Mouse (Mus musculus) kidney, postnatal 0 days (tissue): ENCODE results near the gene Bcor. TPM values are rescaled to one million over a fixed set of nuclear protein-coding genes. Genes with fewer than 3 reads are reported as not detected.

Experiments used
- ATAC-seq: fragments of 200-750 bp; cut with Nextera tagmentation; replicated peaks from 2 replicates; pipeline ENCODE4 v1.8.0; 2017; ENCODE audit warnings: low read depth, moderate number of reproducible peaks, moderate TSS enrichment, moderate library complexity; ENCODE audit not compliant: low FRiP score
- DNase-seq: peaks from one replicate; pipeline ENCODE4 v3.0.0-alpha.2; 2016; ENCODE audit warnings: low spot score
- H3K27ac ChIP-seq: fragments of 300-500 bp; sonication (generic); 2 replicates; pipeline ENCODE4 v1.5.1; 2014; ENCODE audit warnings: mild to moderate bottlenecking
- H3K27me3 ChIP-seq: fragments of 300-500 bp; sonication (generic); 2 replicates; pipeline ENCODE4 v1.6.1; 2014; ENCODE audit warnings: low read length, mixed read lengths; ENCODE audit not compliant: insufficient read depth
- H3K36me3 ChIP-seq: fragments of 300-500 bp; sonication (generic); 2 replicates; pipeline ENCODE4 v1.6.1; 2014; ENCODE audit warnings: low read length, mixed read lengths; ENCODE audit not compliant: insufficient read depth
- H3K4me1 ChIP-seq: fragments of 300-500 bp; sonication (generic); replicated peaks from 2 replicates; pipeline ENCODE4 v1.6.1; 2014; ENCODE audit warnings: antibody characterized with exemption, low read length, mixed read lengths; ENCODE audit not compliant: insufficient read depth
- H3K4me2 ChIP-seq: fragments of 300-500 bp; sonication (generic); 2 replicates; pipeline ENCODE4 v1.6.1; 2014; ENCODE audit warnings: mild to moderate bottlenecking, low read length, moderate library complexity, mixed read lengths
- H3K4me3 ChIP-seq: fragments of 300-500 bp; sonication (generic); replicated peaks from 2 replicates; pipeline ENCODE4 v1.5.1; 2014; ENCODE audit warnings: low read depth, low read length
- H3K9ac ChIP-seq: fragments of 300-500 bp; sonication (generic); 2 replicates; pipeline ENCODE4 v1.6.1; 2014; ENCODE audit warnings: low read depth, low read length
- H3K9me3 ChIP-seq: fragments of 300-500 bp; sonication (generic); replicated peaks from 2 replicates; pipeline ENCODE4 v1.6.1; 2016; ENCODE audit warnings: low read length, inconsistent platforms, mixed read lengths
- CTCF ChIP-seq: IDR thresholded peaks from 2 replicates; pipeline ENCODE4 v1.5.1; 2016; ENCODE audit warnings: antibody characterized with exemption, low read depth, mild to moderate bottlenecking, moderate library complexity
- WGBS: fragments of 180-500 bp; shearing (Covaris S2); extraction: QIAGEN DNeasy Blood & Tissue Kit; methylation state at CpG from one replicate; pipeline ENCODE4 v1.1.7; 2014; 5-methylcytosine and 5-hydroxymethylcytosine counted together
- polyA plus RNA-seq: library from polyadenylated mRNA; unstranded; fragments of >200 nt; fragmentation: Nextera tagmentation; extraction: Ambion mirVana; gene quantifications from 2 replicates; pipeline ENCODE4 v1.2.1, GENCODE M21; 2015

Gene Bcor
- polyA plus RNA-seq, 1 experiment from 2014 or later: 12.8 TPM

DNA sequence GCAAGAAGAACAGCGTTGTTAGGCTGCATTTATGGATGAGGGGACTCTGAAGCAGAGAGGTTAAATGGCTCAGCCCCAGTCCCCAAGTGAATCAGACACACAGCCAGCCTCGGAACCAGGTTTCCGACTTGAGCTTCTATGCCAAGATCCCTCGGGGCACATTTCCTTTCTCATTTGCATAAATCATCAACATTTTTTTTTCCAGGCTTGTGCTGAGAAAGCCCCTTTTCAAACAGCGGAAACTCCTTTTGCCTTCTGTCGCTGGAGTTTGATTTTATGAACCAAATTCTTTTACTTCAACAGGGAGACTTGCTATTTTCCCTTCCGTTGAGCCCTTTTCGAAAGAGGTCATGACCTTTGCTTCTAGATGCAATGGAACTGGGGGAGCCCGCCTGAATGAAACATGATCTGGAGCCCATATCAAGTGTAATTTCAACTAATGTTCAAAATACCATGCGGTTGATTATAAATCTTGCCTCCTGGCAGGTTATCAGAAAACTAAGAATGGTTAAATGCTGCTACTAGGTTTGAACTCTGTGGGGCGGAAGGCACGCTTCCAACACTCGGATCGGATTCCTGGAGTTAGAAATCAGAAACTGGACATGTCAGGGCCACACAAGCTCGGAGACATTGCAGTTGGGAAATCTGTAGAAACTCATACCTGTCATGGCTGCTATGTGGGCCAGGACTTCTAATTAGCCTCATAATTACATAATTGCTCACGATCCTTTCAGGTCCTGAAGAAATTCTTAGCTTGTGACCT is 15.2 kb upstream of the Bcor start:
- 39% methylated on average over 16 of the region's 16 CpGs for WGBS
- no peaks in the 10 kb centered on the region for H3K4me1 ChIP-seq
- no peaks in the 10 kb centered on the region for H3K9me3 ChIP-seq
- no peak for TF ChIP-seq CTCF
- H3K4me2 ChIP-seq: no peak overlapping the region
- no peaks in the 10 kb centered on the region for H3K27me3 ChIP-seq
- H3K27ac ChIP-seq: 0 out of 2 replicates have a peak overlapping the region, but pooled peaks have one; percentile 25
- no peak overlapping the region for H3K4me3 ChIP-seq
- ATAC-seq (no peak), DNase-seq (peak; percentile 60)
- H3K36me3 ChIP-seq: no peaks in the 10 kb centered on the region
- no peak overlapping the region for H3K9ac ChIP-seq

DNA sequence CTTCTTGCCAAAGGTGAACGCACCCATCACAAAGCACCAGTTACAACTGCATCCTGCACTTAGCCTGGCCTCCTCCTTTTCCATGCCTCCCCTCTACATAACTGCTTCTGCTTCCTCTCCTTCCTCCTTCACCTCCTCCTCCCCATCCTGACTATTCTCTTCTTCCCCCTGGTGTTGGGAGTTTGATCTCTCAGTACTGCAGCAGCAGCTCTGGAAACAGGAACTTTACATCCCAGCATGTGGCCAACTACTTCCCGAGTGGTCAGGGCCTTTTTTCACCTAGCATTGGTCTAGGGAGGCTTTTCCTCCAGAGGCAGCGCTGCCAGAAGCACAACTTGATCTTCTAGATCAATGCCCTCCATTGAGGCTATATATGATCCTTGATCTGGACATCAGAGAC is 10.0 kb upstream of the Bcor start:
- no peak for ATAC-seq
- Histone ChIP-seq H3K36me3 (no peaks in the 10 kb centered on the region), H3K9ac (no peak overlapping the region), H3K27ac (no peak overlapping the region), H3K9me3 (no peaks in the 10 kb centered on the region), H3K4me1 (no peaks in the 10 kb centered on the region), H3K4me2 (no peak overlapping the region), H3K27me3 (no peaks in the 10 kb centered on the region), H3K4me3 (no peak overlapping the region)
- TF ChIP-seq CTCF: no peak
- 41% methylated on average over 3 of the region's 3 CpGs for WGBS
- no peak for DNase-seq

DNA sequence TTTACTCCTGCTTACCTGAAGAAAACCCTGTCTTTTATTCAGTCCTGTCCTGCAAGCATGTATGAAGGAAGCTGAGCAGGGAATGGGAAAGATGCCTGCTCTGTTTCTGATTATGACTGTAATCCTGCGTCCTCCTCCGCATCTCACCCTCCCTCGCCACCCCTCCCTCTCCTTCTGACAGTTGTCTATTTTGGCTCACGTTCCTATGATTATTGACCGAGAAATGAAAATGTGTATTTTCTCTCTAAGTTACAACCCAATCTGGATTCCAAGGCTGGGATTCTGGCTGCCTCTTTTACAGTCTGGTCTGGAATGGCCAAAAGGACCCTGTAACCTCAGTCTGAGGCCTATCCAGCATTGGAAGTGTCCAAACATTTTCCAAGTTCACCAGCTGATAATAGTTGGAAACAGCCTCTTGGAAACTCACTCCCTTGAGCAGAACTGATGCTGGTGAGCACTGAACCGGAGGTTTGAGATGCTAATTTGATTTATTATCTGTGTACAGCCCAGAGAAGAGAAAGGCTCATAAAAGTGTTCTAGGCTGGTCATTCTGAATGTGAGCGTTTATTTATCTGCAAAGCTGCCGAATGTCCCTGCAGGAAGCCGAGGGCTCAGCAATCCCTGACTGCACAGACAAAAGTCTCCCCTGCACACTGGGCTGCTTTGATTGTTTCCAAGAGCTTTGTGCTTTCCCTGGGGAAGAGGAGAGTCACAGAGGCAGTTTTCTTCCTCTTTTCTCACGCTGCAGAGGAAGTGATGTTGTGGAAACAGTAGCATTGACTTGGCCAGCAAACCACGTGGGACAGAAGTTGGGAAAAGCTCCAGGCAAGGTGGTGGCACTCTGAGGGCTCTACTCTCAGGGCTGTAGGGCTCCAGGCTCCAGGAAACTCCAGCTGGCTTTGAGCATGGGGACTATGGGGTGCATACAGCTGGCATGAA is 4.7 kb upstream of the Bcor start:
- no peak overlapping the region for H3K9ac ChIP-seq
- H3K9me3 ChIP-seq: no peaks in the 10 kb centered on the region
- H3K27me3 ChIP-seq: no peaks in the 10 kb centered on the region
- H3K4me2 ChIP-seq: no peak overlapping the region
- no peak for TF ChIP-seq CTCF
- 41% methylated on average over 11 of the region's 11 CpGs for WGBS
- no peak overlapping the region for H3K4me3 ChIP-seq
- H3K36me3 ChIP-seq: no peaks in the 10 kb centered on the region
- no peaks in the 10 kb centered on the region for H3K4me1 ChIP-seq
- peak overlapping the region; percentile 54 for H3K27ac ChIP-seq
- DNase-seq (peak; percentile 74), ATAC-seq (no peak)

DNA sequence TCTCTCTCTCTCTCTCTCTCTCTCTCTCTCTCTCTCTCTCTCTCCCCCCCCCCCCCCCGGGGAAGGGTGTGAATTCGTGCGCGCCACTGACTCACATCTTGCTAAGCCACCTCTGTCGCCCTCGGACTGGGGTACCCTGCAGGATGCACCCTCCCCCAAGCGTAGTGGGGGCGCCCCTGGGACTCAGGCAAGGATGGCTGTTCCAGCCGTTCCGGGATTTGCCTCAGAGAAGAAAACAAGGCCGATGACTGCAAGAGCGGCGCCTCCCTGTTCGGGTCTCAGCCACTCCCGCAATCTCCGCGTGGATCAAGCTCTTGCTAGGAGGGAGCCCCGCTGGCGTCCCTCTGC is 647 bp downstream of the Bcor start:
- Histone ChIP-seq H3K4me2 (peak overlapping the region; percentile 69), H3K27me3 (no peaks in the 10 kb centered on the region), H3K4me3 (peak overlapping the region; percentile 39), H3K36me3 (no peaks in the 10 kb centered on the region), H3K27ac (peak overlapping the region; percentile 92), H3K4me1 (0 out of 2 replicates have a peak, but pooled peaks cover 5% of the 10 kb centered on the region), H3K9me3 (no peaks in the 10 kb centered on the region), H3K9ac (peak overlapping the region; percentile 67)
- peak; percentile 11 for ATAC-seq
- no peak for TF ChIP-seq CTCF
- no peak for DNase-seq
- WGBS: 14% methylated on average over 17 of the region's 19 CpGs

DNA sequence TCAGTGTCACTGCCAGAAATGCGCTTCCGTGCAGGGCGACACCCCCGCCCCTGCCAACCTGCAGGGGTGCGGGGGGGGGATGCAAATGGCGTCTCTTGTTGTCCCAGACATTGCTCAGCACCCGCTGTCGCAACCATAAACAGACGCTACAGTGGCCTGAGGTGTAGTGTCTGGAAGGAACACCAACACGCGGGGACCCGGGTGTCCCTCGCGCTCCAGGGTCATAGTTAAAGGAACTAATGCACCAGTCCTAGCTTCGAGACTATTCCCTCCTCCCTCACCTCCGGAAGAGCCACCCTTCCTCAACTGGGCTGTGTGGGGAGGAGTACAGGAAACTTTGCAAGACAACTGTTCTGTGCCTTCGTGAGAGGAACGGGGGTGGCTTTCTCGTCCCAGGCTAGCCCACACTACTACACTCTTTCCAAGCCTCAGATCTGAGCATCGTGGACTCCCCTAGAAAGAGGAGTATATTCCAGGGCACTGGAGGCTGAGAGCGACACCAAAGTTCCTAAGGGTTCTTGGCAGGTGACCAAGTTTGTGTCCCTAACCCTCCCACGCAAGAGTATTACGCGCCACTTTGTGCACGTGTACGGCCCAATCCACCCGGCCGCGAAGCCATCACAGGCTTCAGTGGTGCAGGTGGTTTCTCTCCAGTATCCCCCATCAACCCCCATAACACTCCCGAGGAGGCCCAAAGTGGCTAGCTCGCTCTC is 1.2 kb downstream of the Bcor start:
- DNase-seq (no peak), ATAC-seq (no peak)
- Histone ChIP-seq H3K9ac (0 out of 2 replicates have a peak overlapping the region, but pooled peaks have one; percentile 23), H3K4me2 (peak overlapping the region; percentile 69), H3K27me3 (no peaks in the 10 kb centered on the region), H3K4me3 (peak overlapping the region; percentile 39), H3K4me1 (0 out of 2 replicates have a peak, but pooled peaks cover 5% of the 10 kb centered on the region), H3K36me3 (no peaks in the 10 kb centered on the region), H3K9me3 (no peaks in the 10 kb centered on the region), H3K27ac (peak overlapping the region; percentile 92)
- 9% methylated on average over 31 of the region's 31 CpGs for WGBS
- TF ChIP-seq CTCF: no peak

DNA sequence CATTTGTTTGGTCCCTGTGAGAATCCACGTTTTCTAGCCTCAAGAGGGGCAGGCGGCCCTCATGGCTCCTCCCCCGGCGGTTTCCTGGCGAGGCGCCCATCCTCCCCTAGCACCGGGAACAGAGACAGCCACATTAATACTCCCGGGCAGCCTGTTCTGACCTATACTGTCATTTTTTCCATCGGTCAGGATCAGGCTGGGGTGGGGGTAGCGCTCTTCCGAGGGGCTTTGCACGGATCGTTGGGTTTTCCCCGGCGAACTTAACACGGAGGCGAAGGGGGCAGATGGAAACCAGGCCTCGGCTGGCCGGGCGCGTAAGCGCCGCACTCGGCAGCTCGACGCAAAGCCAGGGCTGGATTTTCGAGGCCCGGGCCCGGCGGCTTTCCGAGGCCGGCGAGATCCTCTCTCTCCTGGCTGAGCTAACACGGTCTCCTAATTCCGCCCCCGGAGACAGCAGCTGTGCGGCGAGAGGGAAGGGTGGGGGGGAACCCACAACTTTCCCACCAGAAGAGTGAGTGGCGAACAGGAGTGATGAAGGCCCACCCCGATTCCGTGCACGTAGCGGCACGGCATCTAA is 1.8 kb downstream of the Bcor start:
- peak; percentile 55 for ATAC-seq
- peak overlapping the region; percentile 69 for H3K4me2 ChIP-seq
- DNase-seq: peak; percentile 77
- H3K4me3 ChIP-seq: peak overlapping the region; percentile 10; the same call in 1 of the 2 replicates
- WGBS: 6% methylated on average over 44 of the region's 44 CpGs
- H3K4me1 ChIP-seq: 0 out of 2 replicates have a peak, but pooled peaks cover 5% of the 10 kb centered on the region
- no peak overlapping the region for H3K9ac ChIP-seq
- H3K27me3 ChIP-seq: no peaks in the 10 kb centered on the region
- peak overlapping the region; percentile 92 for H3K27ac ChIP-seq
- H3K36me3 ChIP-seq: no peaks in the 10 kb centered on the region
- no peaks in the 10 kb centered on the region for H3K9me3 ChIP-seq
- TF ChIP-seq CTCF: 0 out of 2 replicates have a peak, but pooled peaks have one; percentile 1
